Mouse (Mus musculus): ENCODE measurements around the gene Samd15. TPM values are rescaled to one million over a fixed set of nuclear protein-coding genes. Genes with fewer than 3 reads are reported as not detected.

Samd15 gene
- polyA plus RNA-seq, 1 experiment: not detected

DNA sequence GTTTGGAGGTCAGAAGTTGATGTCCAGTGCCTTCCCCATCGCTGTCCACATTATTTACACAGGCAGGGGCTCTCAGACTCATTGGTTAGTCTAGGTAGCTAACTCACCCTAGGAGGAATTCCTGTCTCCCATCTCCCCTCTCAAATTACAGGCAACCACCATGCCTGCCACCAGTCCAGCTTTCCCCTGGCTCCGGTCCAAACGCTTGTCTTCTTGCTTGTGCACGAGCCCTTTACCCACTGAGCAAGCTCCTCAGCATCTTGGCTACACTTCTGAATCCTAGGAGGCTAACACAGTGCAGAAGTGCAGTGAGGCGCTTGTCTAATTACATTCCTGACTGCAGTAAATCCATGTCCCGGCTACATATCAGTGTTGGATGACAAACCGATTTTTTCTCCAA lies 19.8 kb downstream of the Samd15 start:
- no peaks in the 10 kb centered on the region for H3K27me3 ChIP-seq (ENCODE audit: control insufficient read depth)
- H3K4me1 ChIP-seq (ENCODE audit: control insufficient read depth): no peaks in the 10 kb centered on the region
- H3K36me3 ChIP-seq (ENCODE audit: control insufficient read depth): no peaks in the 10 kb centered on the region
- H3K4me3 ChIP-seq (replicated peaks): no peak overlapping the region
- H3K9me3 ChIP-seq (ENCODE audit: control insufficient read depth, low read length): no peaks in the 10 kb centered on the region
- TF ChIP-seq TAL1 (IDR thresholded peaks at IDR 0.05; ENCODE audit: low read length) (no peak), GATA1 (IDR thresholded peaks at IDR 0.05; ENCODE audit: low read length) (no peak)

DNA sequence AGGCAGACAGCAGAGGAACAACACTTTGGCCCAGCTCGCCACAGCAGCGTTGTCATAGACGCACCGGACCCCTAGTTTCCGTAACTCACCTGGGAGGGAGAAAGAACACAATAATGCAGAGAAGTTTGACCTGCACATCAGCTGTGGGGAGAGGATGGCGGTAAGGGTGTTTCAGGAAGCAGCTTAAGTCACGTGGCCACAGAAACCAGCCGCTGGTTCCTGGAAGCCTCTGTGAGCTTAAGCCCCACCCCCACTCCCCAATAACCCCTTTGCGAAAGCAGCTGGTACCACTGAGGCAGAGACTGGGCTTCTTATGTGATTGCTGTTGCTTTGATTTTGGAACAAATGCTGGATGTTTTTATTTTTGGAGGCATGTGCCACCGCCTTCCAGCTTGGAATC lies 25.4 kb downstream of the Samd15 start:
- H3K9me3 ChIP-seq (ENCODE audit: control insufficient read depth, low read length): no peaks in the 10 kb centered on the region; the same call in 1 of the 2 replicates
- TF ChIP-seq GATA1 (IDR thresholded peaks at IDR 0.05; ENCODE audit: low read length) (no peak), TAL1 (IDR thresholded peaks at IDR 0.05; ENCODE audit: low read length) (no peak)
- no peaks in the 10 kb centered on the region for H3K27me3 ChIP-seq (ENCODE audit: control insufficient read depth)
- H3K36me3 ChIP-seq (ENCODE audit: control insufficient read depth): no peaks in the 10 kb centered on the region
- H3K4me3 ChIP-seq (replicated peaks): no peak overlapping the region
- H3K4me1 ChIP-seq (ENCODE audit: control insufficient read depth): peaks cover 7% of the 10 kb centered on the region

DNA sequence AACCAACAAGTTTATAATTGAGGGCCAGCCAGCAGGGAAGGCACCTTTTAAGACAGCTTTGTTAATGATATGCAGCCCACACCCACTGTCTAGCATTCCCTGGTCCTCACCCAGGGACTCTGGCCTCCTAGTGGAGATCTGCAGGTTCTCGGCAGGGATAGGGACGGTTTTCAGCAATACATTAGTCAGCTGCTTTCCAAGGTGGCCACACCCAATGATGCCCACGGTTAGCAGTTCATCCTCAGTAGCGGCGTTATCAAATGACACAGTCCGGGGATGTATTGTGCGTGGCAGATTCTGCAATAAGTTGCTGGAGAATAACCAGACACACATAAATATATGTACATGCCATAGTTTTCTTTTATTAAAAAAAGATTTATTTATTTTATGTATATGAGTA lies 27.3 kb downstream of the Samd15 start:
- no peaks in the 10 kb centered on the region for H3K27me3 ChIP-seq (ENCODE audit: control insufficient read depth)
- no peak for TF ChIP-seq GATA1 (IDR thresholded peaks at IDR 0.05; ENCODE audit: low read length)
- TF ChIP-seq TAL1 (IDR thresholded peaks at IDR 0.05; ENCODE audit: low read length): no peak
- no peak overlapping the region for H3K4me3 ChIP-seq (replicated peaks)
- H3K36me3 ChIP-seq (ENCODE audit: control insufficient read depth): no peaks in the 10 kb centered on the region
- H3K4me1 ChIP-seq (ENCODE audit: control insufficient read depth): peaks cover 16% of the 10 kb centered on the region
- H3K9me3 ChIP-seq (ENCODE audit: control insufficient read depth, low read length): no peaks in the 10 kb centered on the region; the same call in 1 of the 2 replicates

DNA sequence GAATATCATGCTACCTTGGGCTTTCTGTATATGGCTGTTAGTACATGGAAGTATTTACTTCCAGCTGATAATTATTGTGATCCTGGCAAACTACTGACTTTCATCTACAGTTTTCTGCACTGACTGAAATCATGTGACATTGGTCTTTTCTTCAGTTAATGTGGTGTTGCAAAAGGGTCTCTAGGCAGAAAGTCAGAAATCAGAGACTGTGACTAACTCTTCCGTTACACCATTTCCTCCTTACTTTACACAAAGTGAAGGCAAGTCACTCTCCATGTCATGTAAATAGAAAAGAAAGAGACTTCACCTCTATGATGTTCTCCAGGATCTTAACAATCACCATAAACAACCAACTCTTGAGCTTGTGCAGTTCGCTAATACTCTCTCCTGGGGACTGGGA lies 30.1 kb downstream of the Samd15 start:
- no peaks in the 10 kb centered on the region for H3K27me3 ChIP-seq (ENCODE audit: control insufficient read depth)
- no peaks in the 10 kb centered on the region for H3K36me3 ChIP-seq (ENCODE audit: control insufficient read depth)
- TF ChIP-seq GATA1 (IDR thresholded peaks at IDR 0.05; ENCODE audit: low read length) (no peak), TAL1 (IDR thresholded peaks at IDR 0.05; ENCODE audit: low read length) (no peak)
- peaks cover 16% of the 10 kb centered on the region for H3K4me1 ChIP-seq (ENCODE audit: control insufficient read depth)
- H3K9me3 ChIP-seq (ENCODE audit: control insufficient read depth, low read length): no peaks in the 10 kb centered on the region; the same call in 1 of the 2 replicates
- H3K4me3 ChIP-seq (replicated peaks): no peak overlapping the region

DNA sequence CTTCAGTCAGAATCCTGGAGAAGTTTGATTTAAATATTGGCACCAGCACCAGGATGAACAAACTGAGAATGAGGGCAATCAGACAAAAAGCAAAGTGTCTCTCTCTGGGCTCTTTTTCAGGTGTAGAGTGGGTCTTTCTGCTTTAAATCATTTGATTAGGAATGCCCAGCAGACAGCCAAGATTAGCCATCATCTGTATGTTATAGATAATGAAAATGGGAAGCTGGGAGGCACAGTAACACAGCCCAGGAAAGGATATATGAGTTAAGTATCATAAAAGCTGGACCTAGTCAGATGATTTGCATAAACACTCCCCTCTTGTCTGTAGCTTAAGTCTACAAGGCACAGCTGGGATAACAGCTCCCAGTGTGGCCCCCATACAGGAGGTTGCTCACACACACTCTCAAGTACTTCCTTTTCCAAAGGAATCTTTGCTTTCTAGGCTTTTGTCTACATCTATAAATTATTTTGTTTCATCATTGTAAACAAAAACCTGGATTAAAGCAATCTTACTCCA lies 30.9 kb downstream of the Samd15 start:
- H3K9me3 ChIP-seq (ENCODE audit: control insufficient read depth, low read length): no peaks in the 10 kb centered on the region; the same call in 1 of the 2 replicates
- H3K36me3 ChIP-seq (ENCODE audit: control insufficient read depth): no peaks in the 10 kb centered on the region
- no peak for TF ChIP-seq TAL1 (IDR thresholded peaks at IDR 0.05; ENCODE audit: low read length)
- TF ChIP-seq GATA1 (IDR thresholded peaks at IDR 0.05; ENCODE audit: low read length): no peak
- peaks cover 12% of the 10 kb centered on the region for H3K4me1 ChIP-seq (ENCODE audit: control insufficient read depth)
- no peak overlapping the region for H3K4me3 ChIP-seq (replicated peaks)
- H3K27me3 ChIP-seq (ENCODE audit: control insufficient read depth): no peaks in the 10 kb centered on the region

DNA sequence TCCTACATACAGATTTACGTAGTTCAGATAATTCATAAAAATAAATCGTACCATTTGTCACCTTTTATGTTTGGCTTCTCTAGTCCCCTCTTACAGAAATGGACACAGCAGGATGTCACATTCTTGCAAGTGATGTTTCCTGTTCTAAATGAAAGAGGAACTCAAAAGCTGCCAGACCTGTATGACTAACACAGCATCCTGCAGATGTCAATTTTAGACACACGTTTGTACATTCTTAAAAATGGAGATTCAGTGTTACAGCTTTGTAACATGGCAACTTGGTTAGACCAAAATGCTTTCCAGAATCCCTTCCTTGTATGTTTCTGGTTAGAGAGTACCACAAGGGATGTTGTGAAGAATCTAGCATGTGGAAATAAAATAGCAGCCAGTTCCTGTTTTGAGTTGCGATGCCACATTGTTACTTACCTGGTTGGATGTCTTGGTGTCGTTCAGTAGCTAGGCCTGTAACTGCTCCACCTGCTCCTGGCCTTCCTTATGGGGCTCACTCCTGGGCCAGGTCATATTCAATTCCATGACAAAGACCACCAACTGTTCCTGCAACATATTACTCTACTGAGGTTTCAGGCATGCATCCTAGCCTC lies 37.5 kb downstream of the Samd15 start:
- Histone ChIP-seq H3K9me3 (ENCODE audit: control insufficient read depth, low read length) (no peaks in the 10 kb centered on the region), H3K4me3 (replicated peaks) (no peak overlapping the region), H3K36me3 (ENCODE audit: control insufficient read depth) (peaks cover 30% of the 10 kb centered on the region), H3K27me3 (ENCODE audit: control insufficient read depth) (no peaks in the 10 kb centered on the region), H3K4me1 (ENCODE audit: control insufficient read depth) (no peaks in the 10 kb centered on the region)
- TF ChIP-seq GATA1 (IDR thresholded peaks at IDR 0.05; ENCODE audit: low read length) (no peak), TAL1 (IDR thresholded peaks at IDR 0.05; ENCODE audit: low read length) (no peak)

DNA sequence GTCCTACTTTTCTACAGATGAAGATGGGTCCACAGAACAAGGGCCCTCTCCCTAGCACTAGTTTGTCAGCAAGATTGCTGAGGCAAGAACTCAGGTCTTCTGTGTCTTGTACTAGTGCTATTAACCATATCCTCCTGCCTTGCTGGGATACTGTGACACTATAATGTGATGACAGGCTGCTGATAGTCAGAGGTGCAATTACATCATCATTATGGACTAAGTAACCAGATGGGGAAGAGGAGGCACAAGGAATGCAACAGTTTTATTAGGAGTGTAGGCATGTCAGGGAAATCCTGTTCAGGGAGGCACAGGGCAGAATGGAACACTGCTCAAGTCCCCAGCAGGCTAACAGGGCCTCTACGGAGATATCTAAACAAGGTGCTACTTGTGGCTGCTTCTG lies 39.1 kb downstream of the Samd15 start, which contains the start of gene Noxred1:
TSS of gene Noxred1 (minus strand) at position 101 of the 400 bp plus-strand sequence.
- H3K36me3 ChIP-seq (ENCODE audit: control insufficient read depth): peaks cover 38% of the 10 kb centered on the region
- no peaks in the 10 kb centered on the region for H3K4me1 ChIP-seq (ENCODE audit: control insufficient read depth)
- H3K27me3 ChIP-seq (ENCODE audit: control insufficient read depth): no peaks in the 10 kb centered on the region
- no peak within 1 kb of the TSS for H3K4me3 ChIP-seq (replicated peaks)
- TF ChIP-seq GATA1 (IDR thresholded peaks at IDR 0.05; ENCODE audit: low read length): no peak
- no peak for TF ChIP-seq TAL1 (IDR thresholded peaks at IDR 0.05; ENCODE audit: low read length)
- H3K9me3 ChIP-seq (ENCODE audit: control insufficient read depth, low read length): no peaks in the 10 kb centered on the region

DNA sequence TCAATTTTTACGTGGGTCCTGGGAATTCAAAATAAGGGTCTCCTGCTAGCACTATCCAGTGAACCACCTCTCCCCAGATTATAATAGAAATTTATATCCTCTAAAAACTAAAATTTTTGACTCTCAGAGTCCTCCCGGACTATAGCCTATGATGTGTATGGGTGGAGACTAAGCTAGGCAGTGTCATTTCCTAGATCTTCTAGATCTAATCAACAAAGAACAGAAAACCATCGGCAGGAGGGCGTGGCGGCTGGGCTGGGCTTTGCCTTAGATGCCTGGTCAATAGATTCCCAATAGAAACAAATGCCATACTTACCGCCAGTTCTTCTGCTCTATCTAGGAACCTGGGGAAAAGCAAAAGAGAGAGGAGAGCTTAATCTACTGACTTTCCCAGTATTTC lies 50.6 kb downstream of the Samd15 start:
- Histone ChIP-seq H3K36me3 (ENCODE audit: control insufficient read depth) (peaks cover 63% of the 10 kb centered on the region), H3K4me3 (replicated peaks) (no peak overlapping the region), H3K9me3 (ENCODE audit: control insufficient read depth, low read length) (no peaks in the 10 kb centered on the region; the same call in 1 of the 2 replicates), H3K4me1 (ENCODE audit: control insufficient read depth) (peaks cover 17% of the 10 kb centered on the region), H3K27me3 (ENCODE audit: control insufficient read depth) (no peaks in the 10 kb centered on the region)
- TF ChIP-seq TAL1 (IDR thresholded peaks at IDR 0.05; ENCODE audit: low read length) (no peak), GATA1 (IDR thresholded peaks at IDR 0.05; ENCODE audit: low read length) (no peak)

DNA sequence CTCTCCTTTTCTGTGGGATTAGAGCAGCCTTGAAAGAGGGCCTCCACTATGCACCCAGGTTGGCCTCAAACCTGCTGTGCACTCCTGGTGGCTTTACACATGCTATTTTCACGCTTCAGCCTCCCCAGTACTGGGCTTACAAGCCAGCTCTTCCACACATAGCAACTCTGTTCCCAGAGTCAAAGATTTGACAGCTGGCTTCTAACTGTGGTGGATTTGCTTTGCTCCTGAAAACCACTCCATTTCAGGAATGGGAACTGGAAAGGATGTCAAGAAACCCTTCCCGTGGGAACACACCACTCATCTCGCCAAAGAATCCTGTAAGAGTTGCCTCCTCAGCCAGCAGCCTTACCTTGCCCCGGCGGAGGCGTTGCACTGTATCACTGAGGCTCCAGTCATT lies 54.4 kb downstream of the Samd15 start:
- Histone ChIP-seq H3K4me3 (replicated peaks) (no peak overlapping the region), H3K4me1 (ENCODE audit: control insufficient read depth) (peaks cover 31% of the 10 kb centered on the region), H3K27me3 (ENCODE audit: control insufficient read depth) (no peaks in the 10 kb centered on the region), H3K36me3 (ENCODE audit: control insufficient read depth) (peaks cover 77% of the 10 kb centered on the region), H3K9me3 (ENCODE audit: control insufficient read depth, low read length) (no peaks in the 10 kb centered on the region; the same call in 1 of the 2 replicates)
- TF ChIP-seq TAL1 (IDR thresholded peaks at IDR 0.05; ENCODE audit: low read length) (no peak), GATA1 (IDR thresholded peaks at IDR 0.05; ENCODE audit: low read length) (no peak)

Measured in erythroblast, embryonic 14.5 days (primary cell).